Mouse (Mus musculus) hindbrain, embryonic 11.5 days (tissue): Measurements from ENCODE around the gene Bicdl1. TPM values are rescaled to one million over a fixed set of nuclear protein-coding genes. Genes with fewer than 3 reads are reported as not detected.

ENCODE experiments used
- ATAC-seq: fragments of 200-750 bp; cut with Nextera tagmentation; 2 replicates; pipeline ENCODE4 v1.8.0; 2017; ENCODE audit warnings: mild to moderate bottlenecking, moderate TSS enrichment, moderate library complexity; ENCODE audit not compliant: low FRiP score
- DNase-seq: peaks from one replicate; pipeline ENCODE4 v3.0.0-alpha.2; 2015; ENCODE audit warnings: low spot score
- H3K27ac ChIP-seq: fragments of 300-500 bp; sonication (generic); 2 replicates; pipeline ENCODE4 v1.5.1; 2014; ENCODE audit warnings: mild to moderate bottlenecking, low read depth, low read length
- H3K27me3 ChIP-seq: fragments of 300-500 bp; sonication (generic); 2 replicates; pipeline ENCODE4 v1.6.1; 2014; ENCODE audit warnings: mild to moderate bottlenecking, low read length, moderate library complexity, mixed read lengths; ENCODE audit not compliant: control insufficient read depth, insufficient read depth
- H3K36me3 ChIP-seq: fragments of 300-500 bp; sonication (generic); 2 replicates; pipeline ENCODE4 v1.6.1; 2014; ENCODE audit warnings: mild to moderate bottlenecking, low read length, moderate library complexity, mixed read lengths; ENCODE audit not compliant: control insufficient read depth, insufficient read depth
- H3K4me1 ChIP-seq: fragments of 300-500 bp; sonication (generic); replicated peaks from 2 replicates; pipeline ENCODE4 v1.6.1; 2014; ENCODE audit warnings: low read length, mixed read lengths; ENCODE audit not compliant: control insufficient read depth, insufficient read depth
- H3K4me2 ChIP-seq: fragments of 300-500 bp; sonication (generic); replicated peaks from 2 replicates; pipeline ENCODE4 v1.6.1; 2014; ENCODE audit warnings: mild to moderate bottlenecking, low read depth, low read length
- H3K4me3 ChIP-seq: fragments of 300-500 bp; sonication (generic); 2 replicates; pipeline ENCODE4 v1.5.1; 2014; ENCODE audit warnings: low read depth, low read length
- H3K9ac ChIP-seq: fragments of 300-500 bp; sonication (generic); 2 replicates; pipeline ENCODE4 v1.6.1; 2014; ENCODE audit warnings: low read depth, low read length
- H3K9me3 ChIP-seq: fragments of 300-500 bp; sonication (generic); 2 replicates; pipeline ENCODE4 v1.6.1; 2016; ENCODE audit warnings: low read length; ENCODE audit not compliant: control insufficient read depth
- WGBS: fragments of 180-500 bp; shearing (Covaris S2); extraction: QIAGEN DNeasy Blood & Tissue Kit; methylation state at CpG from one replicate; pipeline ENCODE4 v1.1.7; 2014; 5-methylcytosine and 5-hydroxymethylcytosine counted together
- polyA plus RNA-seq: library from polyadenylated mRNA; unstranded; fragments of >200 nt; fragmentation: Nextera tagmentation; extraction: Ambion mirVana; gene quantifications from 2 replicates; pipeline ENCODE4 v1.2.1, GENCODE M21; 2014

The Bicdl1 gene
- polyA plus RNA-seq, 1 experiment from 2014 or later, result 15.8 TPM

GRCm38 (mm10) chr5:115708930-115709329 lies 22.5 kb downstream of the Bicdl1 start:
- WGBS, result 76% methylated on average over 3 of the region's 3 CpGs

GRCm38 (mm10) chr5:115701981-115702380 lies 29.4 kb downstream of the Bicdl1 start:
- Histone ChIP-seq H3K27me3 (no peaks in the 10 kb centered on the region), H3K4me1 (no peaks in the 10 kb centered on the region), H3K9ac (no peak overlapping the region), H3K9me3 (no peaks in the 10 kb centered on the region), H3K36me3 (no peaks in the 10 kb centered on the region), H3K4me2 (no peak overlapping the region), H3K27ac (no peak overlapping the region), H3K4me3 (no peak overlapping the region)
- no peak for DNase-seq
- no peak for ATAC-seq
- 66% methylated on average over 3 of the region's 3 CpGs for WGBS

More at GRCm38 (mm10) chr5:115708930-115709329, 22.5 kb downstream of the Bicdl1 start:
- Histone ChIP-seq H3K4me3 (no peak overlapping the region), H3K9me3 (no peaks in the 10 kb centered on the region), H3K36me3 (no peaks in the 10 kb centered on the region), H3K4me1 (no peaks in the 10 kb centered on the region), H3K27ac (no peak overlapping the region), H3K9ac (no peak overlapping the region), H3K27me3 (no peaks in the 10 kb centered on the region), H3K4me2 (no peak overlapping the region)
- no peak for DNase-seq
- ATAC-seq, result no peak

- 77% methylated on average over 4 of the region's 4 CpGs for WGBS
- Histone ChIP-seq H3K27ac (no peak overlapping the region), H3K4me2 (no peak overlapping the region), H3K27me3 (no peaks in the 10 kb centered on the region), H3K36me3 (no peaks in the 10 kb centered on the region), H3K9me3 (no peaks in the 10 kb centered on the region), H3K9ac (no peak overlapping the region), H3K4me1 (no peaks in the 10 kb centered on the region), H3K4me3 (no peak overlapping the region)
- DNase-seq (no peak), ATAC-seq (no peak)
Measured at GRCm38 (mm10) chr5:115701215-115701614, 30.2 kb downstream of the Bicdl1 start.

- H3K9ac ChIP-seq, result no peak overlapping the region
Measured at GRCm38 (mm10) chr5:115696811-115697210, 34.6 kb downstream of the Bicdl1 start.

GRCm38 (mm10) chr5:115695191-115695770 lies 36.1 kb downstream of the Bicdl1 start:
- DNase-seq (no peak), ATAC-seq (no peak)
- H3K9me3 ChIP-seq, result no peaks in the 10 kb centered on the region
- H3K36me3 ChIP-seq, result no peaks in the 10 kb centered on the region
- H3K9ac ChIP-seq, result no peak overlapping the region
- H3K4me3 ChIP-seq, result no peak overlapping the region
- WGBS, result 81% methylated on average over 6 of the region's 6 CpGs
- H3K27me3 ChIP-seq, result no peaks in the 10 kb centered on the region
- no peak overlapping the region for H3K27ac ChIP-seq
- no peaks in the 10 kb centered on the region for H3K4me1 ChIP-seq
- no peak overlapping the region for H3K4me2 ChIP-seq

More at GRCm38 (mm10) chr5:115696811-115697210, 34.6 kb downstream of the Bicdl1 start:
- H3K27me3 ChIP-seq, result no peaks in the 10 kb centered on the region
- H3K36me3 ChIP-seq, result no peaks in the 10 kb centered on the region
- WGBS, result 66% methylated on average over 5 of the region's 5 CpGs
- no peak for DNase-seq
- no peak overlapping the region for H3K4me2 ChIP-seq
- no peak for ATAC-seq
- H3K27ac ChIP-seq, result no peak overlapping the region
- H3K9me3 ChIP-seq, result no peaks in the 10 kb centered on the region
- no peaks in the 10 kb centered on the region for H3K4me1 ChIP-seq
- no peak overlapping the region for H3K4me3 ChIP-seq

GRCm38 (mm10) chr5:115693271-115693670 lies 38.1 kb downstream of the Bicdl1 start:
- no peaks in the 10 kb centered on the region for H3K36me3 ChIP-seq
- H3K27me3 ChIP-seq, result no peaks in the 10 kb centered on the region
- H3K4me3 ChIP-seq, result no peak overlapping the region
- no peak overlapping the region for H3K27ac ChIP-seq
- WGBS, result 55% methylated on average over 3 of the region's 3 CpGs
- no peak overlapping the region for H3K4me2 ChIP-seq
- DNase-seq (no peak), ATAC-seq (no peak)
- no peak overlapping the region for H3K9ac ChIP-seq
- no peaks in the 10 kb centered on the region for H3K9me3 ChIP-seq
- H3K4me1 ChIP-seq, result no peaks in the 10 kb centered on the region

- Histone ChIP-seq H3K4me1 (no peaks in the 10 kb centered on the region), H3K36me3 (no peaks in the 10 kb centered on the region), H3K9me3 (no peaks in the 10 kb centered on the region), H3K27me3 (no peaks in the 10 kb centered on the region), H3K9ac (no peak overlapping the region), H3K4me3 (no peak overlapping the region), H3K27ac (no peak overlapping the region), H3K4me2 (no peak overlapping the region)
- DNase-seq (no peak), ATAC-seq (no peak)
- WGBS, result 67% methylated on average over 7 of the region's 7 CpGs
Measured at GRCm38 (mm10) chr5:115686716-115687115, 44.7 kb downstream of the Bicdl1 start.

- H3K4me2 ChIP-seq, result no peak overlapping the region
- H3K4me3 ChIP-seq, result no peak overlapping the region
- H3K27ac ChIP-seq, result no peak overlapping the region
- ATAC-seq (no peak), DNase-seq (no peak)
- no peaks in the 10 kb centered on the region for H3K4me1 ChIP-seq
- H3K9me3 ChIP-seq, result no peaks in the 10 kb centered on the region
- no peak overlapping the region for H3K9ac ChIP-seq
- WGBS, result 85% methylated on average over 10 of the region's 10 CpGs
- H3K36me3 ChIP-seq, result no peaks in the 10 kb centered on the region
- no peaks in the 10 kb centered on the region for H3K27me3 ChIP-seq
Measured at GRCm38 (mm10) chr5:115685126-115685525, 46.3 kb downstream of the Bicdl1 start.

- Histone ChIP-seq H3K4me3 (no peak overlapping the region), H3K9ac (no peak overlapping the region), H3K4me2 (no peak overlapping the region), H3K4me1 (no peaks in the 10 kb centered on the region), H3K36me3 (no peaks in the 10 kb centered on the region), H3K27ac (no peak overlapping the region), H3K9me3 (no peaks in the 10 kb centered on the region), H3K27me3 (no peaks in the 10 kb centered on the region)
- 74% methylated on average over 8 of the region's 8 CpGs for WGBS
- DNase-seq (no peak), ATAC-seq (no peak)
Measured at GRCm38 (mm10) chr5:115671846-115672245, 59.6 kb downstream of the Bicdl1 start.
